In the genomic region with DNA sequence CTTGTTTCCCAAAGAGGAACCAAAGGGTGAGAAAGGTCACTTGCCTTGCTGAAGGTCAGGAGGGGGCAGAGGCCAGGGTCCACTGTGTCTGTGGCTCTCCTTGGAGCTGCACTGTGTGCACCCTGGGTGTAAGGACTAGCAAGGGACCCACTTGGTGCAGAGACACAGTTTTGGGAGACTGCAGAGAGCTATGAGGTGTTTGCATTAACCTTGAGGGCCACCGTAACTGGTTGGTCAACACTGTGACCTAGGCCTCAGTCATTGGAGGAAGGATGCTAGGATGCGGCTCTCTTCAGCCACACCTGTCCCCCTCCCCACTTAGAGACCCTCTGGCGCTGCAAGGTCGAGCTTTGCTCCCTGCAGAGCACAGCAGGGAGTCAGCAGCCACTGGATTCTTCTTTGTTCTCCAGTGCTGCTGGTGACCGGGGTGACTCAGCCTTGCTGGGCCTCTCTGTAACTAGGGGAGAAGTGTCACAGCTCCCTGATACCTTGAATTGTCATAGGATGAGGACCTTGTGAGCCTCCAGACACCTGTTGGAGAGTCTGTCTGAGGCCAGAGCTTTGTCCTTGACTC, we compare ENCODE assay signal across 8 mouse cellular contexts. TPM values are rescaled to one million over a fixed set of nuclear protein-coding genes. Genes with fewer than 3 reads are reported as not detected.
DNase-seq lines count a peak whose midpoint lies in the region; ATAC-seq and TF ChIP-seq lines count a peak whose summit lies in the region.

No protein-coding gene starts in this region.

- H3K4me2 ChIP-seq in hindbrain, embryonic 13.5 days: peak overlapping the region; percentile 75
- peak overlapping the region; percentile 80 for H3K4me2 ChIP-seq in midbrain, embryonic 14.5 days (ENCODE audit: low read length)

- H3K9me3 ChIP-seq in hindbrain, embryonic 13.5 days: no peaks in the 10 kb centered on the region
- H3K9me3 ChIP-seq in midbrain, embryonic 14.5 days (ENCODE audit: control insufficient read depth, low read length): no peaks in the 10 kb centered on the region

- peak overlapping the region; percentile 19; the same call in 1 of the 2 replicates for H3K27ac ChIP-seq in kidney, adult 2 months (ENCODE audit: insufficient read depth, low read depth, low read length)
- peak overlapping the region; percentile 39 for H3K27ac ChIP-seq in bone marrow, adult 2 months (ENCODE audit: control insufficient read depth, insufficient read depth, low read depth, low read length, poor library complexity)
- H3K27ac ChIP-seq in hindbrain, embryonic 13.5 days: peak overlapping the region; percentile 96; the same call in 1 of the 2 replicates
- no peak overlapping the region for H3K27ac ChIP-seq in midbrain, embryonic 14.5 days (replicated peaks; ENCODE audit: low read depth, low read length)

- no peaks in the 10 kb centered on the region for H3K27me3 ChIP-seq in kidney, adult 2 months (replicated peaks; ENCODE audit: control insufficient read depth, insufficient read depth, low read length)
- H3K27me3 ChIP-seq in hindbrain, embryonic 13.5 days: no peaks in the 10 kb centered on the region
- H3K27me3 ChIP-seq in midbrain, embryonic 14.5 days (ENCODE audit: control insufficient read depth, insufficient read depth, low read length): no peaks in the 10 kb centered on the region

- no peak for TF ChIP-seq POLR2A in kidney, adult 2 months (IDR thresholded peaks at IDR 0.05; ENCODE audit: low read depth, low read length)
- TF ChIP-seq POLR2A in bone marrow, adult 2 months (IDR thresholded peaks at IDR 0.05; ENCODE audit: borderline replicate concordance, control insufficient read depth, low read depth, low read length): no peak

- no peaks in the 10 kb centered on the region for H3K36me3 ChIP-seq in kidney, adult 2 months (ENCODE audit: control insufficient read depth, insufficient read depth, low read length)
- no peaks in the 10 kb centered on the region for H3K36me3 ChIP-seq in hindbrain, embryonic 13.5 days
- H3K36me3 ChIP-seq in midbrain, embryonic 14.5 days (ENCODE audit: control insufficient read depth, insufficient read depth, low read length): no peaks in the 10 kb centered on the region

- peak overlapping the region; percentile 95 for H3K9ac ChIP-seq in hindbrain, embryonic 13.5 days
- peak overlapping the region; percentile 93 for H3K9ac ChIP-seq in midbrain, embryonic 14.5 days (replicated peaks; ENCODE audit: low read length)

- H3K4me1 ChIP-seq in kidney, adult 2 months (ENCODE audit: control insufficient read depth, insufficient read depth, low read length): peaks cover 20% of the 10 kb centered on the region
- peaks cover 16% of the 10 kb centered on the region for H3K4me1 ChIP-seq in bone marrow, adult 2 months (ENCODE audit: control insufficient read depth, insufficient read depth, low read length)
- H3K4me1 ChIP-seq in hindbrain, embryonic 13.5 days (replicated peaks): peaks cover 72% of the 10 kb centered on the region
- peaks cover 57% of the 10 kb centered on the region for H3K4me1 ChIP-seq in midbrain, embryonic 14.5 days (ENCODE audit: control insufficient read depth, insufficient read depth, low read length)

- 62% methylated on average over 5 of the region's 5 CpGs for WGBS in kidney, adult 2 months
- 67% methylated on average over 5 of the region's 5 CpGs for WGBS in bone marrow, adult 2 months
- 25% methylated on average over 5 of the region's 5 CpGs for WGBS in hindbrain, embryonic 13.5 days
- 33% methylated on average over 5 of the region's 5 CpGs for WGBS in midbrain, embryonic 14.5 days

- DNase-seq in kidney, adult 2 months: no peak
- DNase-seq in kidney, adult 9 months: no peak
- DNase-seq in midbrain, embryonic 14.5 days: no peak
- DNase-seq in embryo, embryonic 9.5 days (ENCODE audit: extremely low spot score): no peak
- DNase-seq in frontal cortex, postnatal 10 days (ENCODE audit: low spot score in 2 of 2): no peak
- DNase-seq in testis, postnatal 10 days (ENCODE audit: low spot score): no peak

- ATAC-seq in hindbrain, embryonic 13.5 days (ENCODE audit: low FRiP score): no peak
- no peak for ATAC-seq in midbrain, embryonic 14.5 days (ENCODE audit: low FRiP score, low TSS enrichment)

- no peak for TF ChIP-seq CTCF in kidney, adult 2 months (conservative IDR thresholded peaks at IDR 0.05; ENCODE audit: insufficient read depth, insufficient read length, low read depth, low read length)
- no peak for TF ChIP-seq CTCF in bone marrow, adult 2 months (IDR thresholded peaks at IDR 0.05; ENCODE audit: control insufficient read depth, insufficient read depth, low read length)

- peak overlapping the region; percentile 8; the same call in 1 of the 2 replicates for H3K4me3 ChIP-seq in kidney, adult 2 months (ENCODE audit: insufficient read depth, low read depth, low read length)
- H3K4me3 ChIP-seq in bone marrow, adult 2 months (replicated peaks; ENCODE audit: control insufficient read depth, low read depth, low read length): peak overlapping the region; percentile 23
- H3K4me3 ChIP-seq in hindbrain, embryonic 13.5 days: peak overlapping the region; percentile 77
- H3K4me3 ChIP-seq in midbrain, embryonic 14.5 days (replicated peaks; ENCODE audit: low read depth, low read length): peak overlapping the region; percentile 76

RNA-seq across cellular contexts. Expression of a gene that starts 2.0 kb away (rescaled TPM):
- 47.1 and 48.8 TPM in 2 replicates for polyA plus RNA-seq in kidney, adult 2 months (2012; rRNA removed)
- 80.4 and 89.7 TPM in 2 replicates for polyA plus RNA-seq in bone marrow, adult 2 months (2011; ENCODE audit: insufficient read depth, insufficient read length, low replicate concordance, missing spikeins)
- polyA plus RNA-seq in hindbrain, embryonic 13.5 days (2015; fragmentation: Nextera tagmentation; extraction: Ambion mirVana): 15.6 and 15.9 TPM in 2 replicates
- 10.3 and 13.3 TPM in 2 replicates for polyA plus RNA-seq in midbrain, embryonic 14.5 days (2014; fragmentation: Nextera tagmentation; extraction: Ambion mirVana)

RNA-seq across cellular contexts. Expression of a gene that starts 53.7 kb away (rescaled TPM):
- polyA plus RNA-seq in kidney, adult 2 months (2012; rRNA removed): 240 and 386 TPM in 2 replicates
- 490 and 757 TPM in 2 replicates for polyA plus RNA-seq in bone marrow, adult 2 months (2011; ENCODE audit: insufficient read depth, insufficient read length, low replicate concordance, missing spikeins)
- 523 and 532 TPM in 2 replicates for polyA plus RNA-seq in hindbrain, embryonic 13.5 days (2015; fragmentation: Nextera tagmentation; extraction: Ambion mirVana)
- 488 and 521 TPM in 2 replicates for polyA plus RNA-seq in midbrain, embryonic 14.5 days (2014; fragmentation: Nextera tagmentation; extraction: Ambion mirVana)

Comparison
In these comparisons a context has a peak if more than half of its experiments do, and no peak if none do; other contexts are left out.
1. H3K4me3 ChIP-seq: peak in every context shown above with its lines; median percentile 77 in hindbrain, embryonic 13.5 days; 76 in midbrain, embryonic 14.5 days; 23 in bone marrow, adult 2 months; 8 in kidney, adult 2 months.